Mouse (Mus musculus) CD4-positive, CD25-positive, alpha-beta regulatory T cell, adult 4 months (primary cell): Measurements from ENCODE around the gene Ddx3x. TPM values are rescaled to one million over a fixed set of nuclear protein-coding genes. Genes with fewer than 3 reads are reported as not detected.
"Not testable (repeated sequence)": the region's sequence is repeated elsewhere in the genome, so short reads cannot be mapped to it uniquely, and the experiment has no call there.

ENCODE experiments used
- ATAC-seq: one replicate; pipeline ENCODE4 v1.8.0; 2017
- polyA plus RNA-seq, 2 experiments: library from polyadenylated mRNA; unstranded; fragments of 100-300 nt; shearing (Covaris generic); gene quantifications; one replicate each; pipeline ENCODE4 v1.2.1; 2017

Gene Ddx3x
- polyA plus RNA-seq, result 10 to 100 TPM; 34.7 to 48.4 TPM

DNA sequence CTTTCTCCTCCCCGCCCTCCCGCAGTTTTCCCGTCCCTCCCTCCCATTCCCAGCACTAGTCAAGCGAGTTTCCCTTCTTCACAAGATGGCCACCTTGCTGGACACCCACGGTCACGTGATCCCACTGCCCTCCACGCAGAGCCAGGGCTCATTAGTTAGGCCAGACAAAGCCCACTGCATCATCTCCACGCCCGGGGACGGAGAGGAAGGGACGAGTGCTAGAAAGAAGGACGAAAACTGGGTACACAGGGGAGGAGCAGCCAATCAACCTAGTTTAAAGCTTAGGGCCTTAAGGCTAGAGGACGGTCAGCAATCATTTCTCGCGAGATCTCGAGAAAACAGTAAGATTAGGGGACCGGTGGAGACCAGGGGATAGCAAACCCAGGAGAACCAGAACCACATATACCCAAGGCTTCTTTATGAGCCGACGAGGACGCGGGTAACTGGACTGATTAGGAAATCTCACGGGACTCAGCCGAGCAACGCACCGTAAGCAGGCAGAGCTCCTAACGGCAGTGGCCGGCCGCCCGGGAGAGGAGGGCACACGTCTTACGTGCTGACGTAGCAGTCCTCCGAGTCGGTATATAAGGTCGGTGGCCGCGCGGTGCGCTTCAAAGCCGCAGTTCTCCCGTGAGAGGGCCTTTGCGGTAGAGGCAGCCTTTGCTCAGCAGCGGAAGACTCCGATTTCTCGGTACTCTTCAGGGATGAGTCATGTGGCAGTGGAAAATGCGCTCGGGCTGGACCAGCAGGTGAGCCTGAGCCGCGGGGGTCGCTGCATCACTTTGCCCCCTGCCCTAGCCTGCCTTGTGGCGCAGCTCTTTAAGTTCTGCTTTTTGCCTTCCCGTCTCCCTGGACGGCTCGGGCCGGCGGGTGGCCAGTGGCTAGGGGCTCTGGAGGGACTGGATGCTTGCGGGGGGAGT, at the start of gene Ddx3x:
Ddx3x (plus strand) TSS at position 562 of the 920 bp plus-strand sequence.
- peak; percentile 84 for ATAC-seq

DNA sequence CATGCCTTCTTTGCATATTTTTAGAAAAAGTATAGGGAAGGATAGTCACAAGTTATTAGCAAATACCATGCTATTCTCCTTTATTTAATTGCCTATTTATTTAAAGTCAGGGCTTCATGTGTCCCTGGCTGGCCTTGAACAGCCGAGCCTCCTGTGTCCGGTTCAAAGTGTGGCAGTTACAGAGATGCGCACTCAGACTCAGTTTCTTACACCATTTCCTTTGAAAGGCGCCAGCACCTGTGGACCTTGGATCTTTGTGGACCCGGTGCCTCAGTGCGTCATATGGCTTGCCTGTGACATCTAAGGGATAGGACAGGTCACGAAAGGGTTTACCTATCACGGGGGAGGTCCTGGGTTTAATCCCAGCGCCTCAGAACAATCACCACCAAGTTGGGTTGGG, 49.5 kb upstream of the Ddx3x start:
- no peak for ATAC-seq

GRCm38 (mm10) chrX:13232834-13233233, 47.9 kb upstream of the Ddx3x start:
- ATAC-seq, result not testable (repeated sequence)

GRCm38 (mm10) chrX:13233631-13234030, 47.1 kb upstream of the Ddx3x start:
- ATAC-seq, result no peak

GRCm38 (mm10) chrX:13234709-13235108, 46.1 kb upstream of the Ddx3x start:
- ATAC-seq, result no peak

DNA sequence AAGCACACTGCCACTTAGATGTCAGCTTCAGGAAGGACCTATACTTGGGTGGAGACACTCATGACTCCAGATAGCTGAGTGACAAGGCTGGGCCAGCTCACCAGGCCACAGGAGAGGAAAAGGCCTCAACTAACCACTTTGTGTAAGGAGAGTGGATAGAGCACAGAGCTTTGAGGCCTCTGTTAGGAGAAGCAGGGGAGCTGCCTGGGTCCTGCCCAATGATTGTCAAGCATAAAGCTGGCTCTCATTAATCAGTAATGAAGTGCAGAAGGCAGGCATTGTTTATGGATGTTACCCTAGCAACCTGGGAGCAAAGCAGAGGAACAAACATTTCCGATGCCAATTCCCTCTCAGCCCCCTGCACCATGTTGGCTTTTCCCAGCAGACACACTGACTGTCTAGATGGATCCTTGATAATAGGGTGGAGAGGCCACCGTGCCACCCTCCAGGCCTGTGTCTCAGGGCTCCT, 44.6 kb upstream of the Ddx3x start:
- no peak for ATAC-seq

DNA sequence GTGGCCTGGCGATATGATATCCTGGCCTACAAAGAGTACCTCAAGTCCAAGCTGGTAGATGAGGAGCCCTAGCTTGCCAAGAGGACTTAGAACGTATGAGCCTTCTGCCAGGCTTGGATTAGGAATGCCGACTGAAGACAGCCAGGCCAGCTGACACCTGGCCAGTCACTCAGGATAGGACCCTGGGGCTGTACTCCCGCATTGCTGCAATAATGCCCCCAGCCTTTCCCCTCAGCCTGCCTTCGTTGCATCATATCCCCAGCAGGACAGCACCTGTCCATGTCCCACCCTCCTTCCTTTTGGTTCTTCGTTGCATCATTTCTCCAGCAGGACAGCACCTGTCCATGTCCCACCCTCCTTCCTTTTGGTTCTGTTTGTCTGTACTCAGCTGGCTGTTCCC, 41.3 kb upstream of the Ddx3x start:
- no peak for ATAC-seq

GRCm38 (mm10) chrX:13240646-13241425, 39.9 kb upstream of the Ddx3x start:
- ATAC-seq, result no peak

- ATAC-seq, result peak; percentile 38
These were observed 39.1 kb upstream of the Ddx3x start for GRCm38 (mm10) chrX:13241426-13242319.

GRCm38 (mm10) chrX:13242320-13243096, 38.3 kb upstream of the Ddx3x start:
- ATAC-seq, result peak; percentile 56

DNA sequence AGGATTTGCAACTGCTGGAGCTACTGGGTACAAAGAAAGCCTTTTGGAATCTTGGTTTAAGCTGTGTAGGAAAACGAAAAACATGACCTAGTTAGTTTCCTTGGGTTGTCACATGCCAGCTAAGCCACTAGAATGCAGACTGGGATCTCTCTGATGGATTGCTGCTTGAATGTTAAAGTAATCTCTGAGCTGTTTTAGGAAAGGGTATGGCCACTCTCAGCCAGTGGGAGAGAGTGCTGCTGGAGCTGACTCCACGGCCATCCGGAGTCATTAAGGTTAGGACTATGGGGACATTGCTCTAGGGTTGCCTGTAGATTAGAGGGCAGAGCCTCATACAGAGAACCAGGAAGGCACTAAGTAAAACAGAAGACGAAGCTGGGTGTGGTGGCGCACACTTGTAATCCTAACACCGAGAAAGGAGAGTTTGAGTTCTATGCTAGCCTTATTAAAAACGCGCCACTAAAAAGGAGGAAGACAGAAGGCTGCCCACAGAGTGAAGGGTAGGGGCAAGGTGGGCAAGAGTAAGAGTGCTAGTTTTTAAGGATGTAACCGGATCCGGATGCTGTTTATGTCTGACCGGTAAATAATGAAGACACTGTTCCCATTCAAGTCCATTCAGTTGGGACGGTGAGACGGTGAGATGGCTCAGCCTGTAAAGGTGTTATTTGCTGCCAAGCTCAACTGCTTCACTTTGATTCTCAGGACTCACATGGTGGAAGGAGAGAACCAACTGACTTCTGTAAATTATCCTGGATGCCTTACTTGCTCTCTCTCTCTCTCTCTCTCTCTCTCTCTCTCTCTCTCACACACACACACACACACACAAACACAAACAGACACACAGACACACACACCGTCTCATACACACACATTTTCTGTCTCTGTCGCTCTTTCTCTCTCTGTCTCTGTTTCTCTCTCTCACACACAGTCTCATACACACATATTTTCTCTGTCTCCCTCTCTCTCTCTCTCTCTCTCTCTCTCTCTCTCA, 37.3 kb upstream of the Ddx3x start:
- ATAC-seq, result peak; percentile 30

GRCm38 (mm10) chrX:13244588-13244987, 36.2 kb upstream of the Ddx3x start:
- ATAC-seq, result no peak

- no peak for ATAC-seq
These were observed 35.7 kb upstream of the Ddx3x start for GRCm38 (mm10) chrX:13245027-13245426.

GRCm38 (mm10) chrX:13251683-13252082, 29.1 kb upstream of the Ddx3x start:
- ATAC-seq, result no peak

DNA sequence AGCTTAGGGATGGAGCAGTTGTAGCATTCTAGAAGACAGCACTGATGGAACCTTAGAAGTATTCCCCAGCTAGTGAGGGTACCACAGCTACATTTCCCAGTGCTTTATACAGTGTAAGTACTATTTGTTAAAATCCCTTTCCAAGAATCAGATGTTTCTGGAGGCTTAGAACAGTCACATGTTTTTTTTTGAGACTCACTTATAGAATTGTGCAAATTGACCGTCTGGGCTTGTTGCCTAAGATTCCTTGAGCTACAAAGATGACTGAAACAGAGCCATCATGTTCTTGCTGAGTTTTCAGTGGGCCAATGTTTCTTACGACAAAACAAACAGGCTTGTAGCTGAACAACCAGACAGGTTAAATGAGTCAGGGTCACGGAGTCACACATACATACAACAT, 26.5 kb upstream of the Ddx3x start:
- no peak for ATAC-seq

GRCm38 (mm10) chrX:13263356-13263755, 17.4 kb upstream of the Ddx3x start:
- ATAC-seq, result no peak

- no peak for ATAC-seq
These were observed 5.1 kb upstream of the Ddx3x start for GRCm38 (mm10) chrX:13275519-13276137.

- ATAC-seq, result no peak
These were observed 1.8 kb upstream of the Ddx3x start for GRCm38 (mm10) chrX:13278996-13279395.

DNA sequence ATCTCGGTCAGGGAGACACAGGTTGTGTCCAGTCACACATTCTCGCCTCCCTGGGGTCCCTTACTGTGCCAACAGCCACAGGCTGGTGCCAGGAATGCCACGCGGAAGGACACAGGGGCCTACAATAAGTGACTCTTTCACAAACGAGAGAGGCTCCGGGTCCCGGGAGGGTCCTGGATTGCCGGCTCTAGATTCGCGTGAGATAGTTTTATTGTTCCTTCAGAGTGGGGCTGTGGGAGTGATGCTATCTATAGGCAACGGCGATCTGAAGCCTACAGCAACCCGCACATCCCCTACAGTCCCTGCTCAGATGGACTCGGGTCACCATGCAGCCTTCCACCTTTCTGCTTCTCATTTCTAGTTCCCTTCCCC, 747 bp upstream of the Ddx3x start:
- no peak for ATAC-seq
